Mouse (Mus musculus) heart, embryonic 14.5 days (tissue): ENCODE measurements around the gene Grtp1. TPM values are rescaled to one million over a fixed set of nuclear protein-coding genes. Genes with fewer than 3 reads are reported as not detected.
A peak's percentile ranks its signal among the peaks of the same experiment; 100 is the strongest.

Experiments used
- microRNA counts: library from miRNA; unstranded; fragments of <30 nt; microRNA quantifications from one replicate; lab custom pipeline; 2016
- microRNA-seq: library from miRNA; unstranded; fragments of <30 nt; microRNA quantifications from one replicate; pipeline ENCODE4, GENCODE M21; 2016
- polyA plus RNA-seq: library from polyadenylated mRNA; unstranded; fragments of >200 nt; fragmentation: Nextera tagmentation; extraction: Ambion mirVana; gene quantifications from 2 replicates; pipeline ENCODE4 v1.2.1, GENCODE M21; 2014

The Grtp1 gene
- polyA plus RNA-seq, 1 experiment from 2014 or later, result 21.3 TPM

MicroRNA genes within 50 kb of the gene (microRNA counts, 519-probe panel; counts per million panel counts)
- 322 counts per million, percentile 70 among the panel's probes with 10 or more counts for microRNA mmu-miR-1968 (lab: Ali Mortazavi, UCI)

Small RNAs within 50 kb of the gene (microRNA-seq; reads per million reads assigned to microRNA genes)
- 29.1 reads per million, percentile 35 among the genes with 10 or more reads in this experiment for gene Mir1968
- gene Mir7065, result not detected

Other genes with a start within 250 kb of the Grtp1 start
- gene F7, start 174.6 kb downstream of the Grtp1 start, polyA plus RNA-seq, result not detected in 2 replicates
- gene F10, start 163.3 kb downstream of the Grtp1 start, polyA plus RNA-seq, result 0.96 and 1.2 TPM in 2 replicates
- gene Proz, start 139.7 kb downstream of the Grtp1 start, polyA plus RNA-seq, result 0.28 and 0.54 TPM in 2 replicates
- 22.5 and 23.2 TPM in 2 replicates for gene Pcid2, start 95.2 kb downstream of the Grtp1 start, polyA plus RNA-seq
- gene Cul4a, start 95.0 kb downstream of the Grtp1 start, polyA plus RNA-seq, result 109 and 114 TPM in 2 replicates
- gene Lamp1, start 41.5 kb downstream of the Grtp1 start, polyA plus RNA-seq, result 355 and 361 TPM in 2 replicates
- gene Adprhl1, start 53.5 kb upstream of the Grtp1 start, polyA plus RNA-seq, result 225 and 239 TPM in 2 replicates
- gene Dcun1d2, start 87.5 kb upstream of the Grtp1 start, polyA plus RNA-seq, result 30.4 and 30.9 TPM in 2 replicates
- 37.2 and 39.6 TPM in 2 replicates for gene Tmco3, start 87.6 kb upstream of the Grtp1 start, polyA plus RNA-seq
- gene Tfdp1, start 138.1 kb upstream of the Grtp1 start, polyA plus RNA-seq, result 79.0 and 82.2 TPM in 2 replicates
- not detected in 2 replicates for gene Atp4b, start 196.2 kb upstream of the Grtp1 start, polyA plus RNA-seq
- not detected in 2 replicates for gene Grk1, start 204.5 kb upstream of the Grtp1 start, polyA plus RNA-seq
- 0.97 and 1.6 TPM in 2 replicates for gene Tmem255b, start 234.6 kb upstream of the Grtp1 start, polyA plus RNA-seq